Mouse (Mus musculus): Measurements from ENCODE around the gene L2hgdh. TPM values are rescaled to one million over a fixed set of nuclear protein-coding genes. Genes with fewer than 3 reads are reported as not detected.

The L2hgdh gene
- polyA plus RNA-seq, 1 experiment = 11.9 TPM

- no peak overlapping the region for H3K27ac ChIP-seq (ENCODE audit: insufficient read depth, low read length)
- H3K4me1 ChIP-seq (ENCODE audit: control insufficient read depth, insufficient read depth, low read length) = no peaks in the 10 kb centered on the region
- TF ChIP-seq CTCF (IDR thresholded peaks at IDR 0.05; ENCODE audit: borderline replicate concordance, insufficient read depth, low read depth, low read length) = no peak
- no peaks in the 10 kb centered on the region for H3K27me3 ChIP-seq (ENCODE audit: control insufficient read depth, insufficient read depth, low read length)
- no peak for DNase-seq
- H3K4me3 ChIP-seq (replicated peaks; ENCODE audit: insufficient read depth, low read depth, low read length) = no peak overlapping the region
Observed at GRCm38 (mm10) chr12:69689094-69689493, 35.6 kb downstream of the L2hgdh start.

DNA sequence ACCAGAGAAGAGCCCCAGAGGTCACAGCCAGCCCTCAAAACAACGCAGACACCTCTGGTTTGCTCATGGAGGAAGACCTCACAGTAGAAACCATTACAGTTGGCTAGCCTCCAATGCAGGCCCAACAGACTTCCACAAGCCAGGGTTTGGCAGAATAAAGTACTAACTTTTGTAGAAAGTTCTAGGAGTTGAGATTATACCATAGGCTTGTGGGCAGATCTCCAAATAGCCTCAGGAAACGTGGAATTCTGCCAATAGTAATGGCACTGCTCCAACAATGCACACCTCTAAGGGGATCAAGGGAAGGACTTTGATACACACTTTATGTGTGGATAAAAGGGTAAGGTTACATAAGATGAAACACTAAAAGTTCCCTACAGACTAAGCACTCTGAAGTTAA is 36.3 kb downstream of the L2hgdh start:
- WGBS = 13% methylated on average over 2 of the region's 2 CpGs
- TF ChIP-seq POLR2A (IDR thresholded peaks at IDR 0.05; ENCODE audit: borderline replicate concordance, insufficient read depth, low read length) (no peak), CTCF (IDR thresholded peaks at IDR 0.05; ENCODE audit: borderline replicate concordance, insufficient read depth, low read depth, low read length) (no peak)
- Histone ChIP-seq H3K27me3 (ENCODE audit: control insufficient read depth, insufficient read depth, low read length) (no peaks in the 10 kb centered on the region), H3K4me1 (ENCODE audit: control insufficient read depth, insufficient read depth, low read length) (peaks cover under 1% of the 10 kb centered on the region; the same call in 1 of the 2 replicates), H3K27ac (ENCODE audit: insufficient read depth, low read length) (no peak overlapping the region), H3K4me3 (replicated peaks; ENCODE audit: insufficient read depth, low read depth, low read length) (no peak overlapping the region)
- DNase-seq = no peak

- Histone ChIP-seq H3K4me1 (ENCODE audit: control insufficient read depth, insufficient read depth, low read length) (peaks cover 5% of the 10 kb centered on the region), H3K27ac (ENCODE audit: insufficient read depth, low read length) (peak overlapping the region; percentile 26; the same call in 1 of the 2 replicates), H3K27me3 (ENCODE audit: control insufficient read depth, insufficient read depth, low read length) (no peaks in the 10 kb centered on the region), H3K4me3 (replicated peaks; ENCODE audit: insufficient read depth, low read depth, low read length) (peak overlapping the region; percentile 1)
- 2% methylated on average over 10 of the region's 10 CpGs for WGBS
- TF ChIP-seq CTCF (IDR thresholded peaks at IDR 0.05; ENCODE audit: borderline replicate concordance, insufficient read depth, low read depth, low read length) (no peak), POLR2A (IDR thresholded peaks at IDR 0.05; ENCODE audit: borderline replicate concordance, insufficient read depth, low read length) (peak; percentile 59; the same call in 1 of the 2 replicates)
- DNase-seq = peak; percentile 93 to 94
Observed at GRCm38 (mm10) chr12:69683537-69683936, 41.1 kb downstream of the L2hgdh start.

DNA sequence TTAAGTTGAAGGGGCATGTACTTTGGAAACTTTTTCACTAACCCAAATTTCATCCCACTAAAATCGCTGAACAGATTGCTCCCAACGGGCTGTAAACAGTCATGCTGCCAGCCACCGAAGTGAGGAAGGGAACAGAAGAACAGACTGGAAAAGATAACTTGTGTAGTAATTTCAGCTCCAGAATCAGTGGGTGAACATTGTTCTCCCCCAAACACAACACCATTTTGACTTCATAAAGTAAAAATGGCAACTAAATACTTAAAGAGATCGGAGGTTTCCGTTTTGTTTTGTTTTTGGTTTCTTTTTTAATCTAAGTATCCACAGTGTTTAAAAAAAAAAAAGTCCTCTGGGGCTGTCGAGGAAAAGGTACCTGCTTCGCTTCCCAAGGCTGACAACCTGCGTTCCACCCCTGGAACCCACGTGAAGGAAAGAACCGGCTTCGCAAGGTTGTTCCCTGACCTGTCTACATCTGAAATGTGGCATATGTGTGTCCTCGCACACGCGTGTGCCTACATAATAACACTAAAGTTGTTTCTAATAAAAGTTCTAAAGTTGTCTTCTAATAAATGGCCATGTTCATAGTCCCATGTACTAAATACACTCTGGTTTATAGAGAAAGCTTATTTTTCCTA is 41.8 kb downstream of the L2hgdh start:
- peak overlapping the region; percentile 44 for H3K4me3 ChIP-seq (replicated peaks; ENCODE audit: insufficient read depth, low read depth, low read length)
- no peak overlapping the region for H3K27ac ChIP-seq (ENCODE audit: insufficient read depth, low read length)
- H3K4me1 ChIP-seq (ENCODE audit: control insufficient read depth, insufficient read depth, low read length) = peaks cover 5% of the 10 kb centered on the region
- no peaks in the 10 kb centered on the region for H3K27me3 ChIP-seq (ENCODE audit: control insufficient read depth, insufficient read depth, low read length)
- DNase-seq = peak in 1 of 2 experiments; percentile 23
- TF ChIP-seq POLR2A (IDR thresholded peaks at IDR 0.05; ENCODE audit: borderline replicate concordance, insufficient read depth, low read length) (no peak), CTCF (IDR thresholded peaks at IDR 0.05; ENCODE audit: borderline replicate concordance, insufficient read depth, low read depth, low read length) (no peak)
- 35% methylated on average over 14 of the region's 14 CpGs for WGBS

GRCm38 (mm10) chr12:69682065-69682787 is 42.4 kb downstream of the L2hgdh start:
- H3K27me3 ChIP-seq (ENCODE audit: control insufficient read depth, insufficient read depth, low read length) = no peaks in the 10 kb centered on the region

DNA sequence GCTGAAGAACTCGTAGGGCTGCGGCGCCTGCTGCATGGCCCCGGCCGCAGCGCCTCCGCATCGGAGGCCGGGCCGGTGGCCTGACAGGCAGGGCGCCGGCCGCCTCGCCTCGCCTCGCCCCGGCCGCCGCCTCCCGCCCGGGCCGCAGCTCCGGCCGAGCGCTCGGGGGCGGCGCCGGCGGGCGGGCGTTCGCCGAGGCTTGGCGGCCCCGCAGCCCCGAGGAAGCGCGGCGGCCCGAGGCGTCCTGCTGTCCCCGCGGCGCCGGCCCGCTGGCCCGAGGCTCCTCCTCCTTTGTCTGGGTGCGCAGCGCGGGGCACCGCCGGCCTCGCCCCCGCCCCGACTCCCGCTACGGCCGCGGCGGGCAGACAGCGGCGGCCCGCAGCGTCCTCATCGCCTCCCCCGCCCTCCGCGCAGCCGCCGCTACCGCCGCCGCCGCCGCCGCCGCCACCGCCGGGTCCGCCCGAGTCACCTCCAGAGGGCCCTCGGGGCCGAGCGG is 43.1 kb downstream of the L2hgdh start, which contains the start of gene Sos2:
Gene Sos2, minus strand, starts transcription at position 287 of the 496 bp plus-strand sequence.
- Histone ChIP-seq H3K27me3 (ENCODE audit: control insufficient read depth, insufficient read depth, low read length) (no peaks in the 10 kb centered on the region), H3K27ac (ENCODE audit: insufficient read depth, low read length) (peak within 1 kb of the TSS; percentile 92), H3K4me3 (replicated peaks; ENCODE audit: insufficient read depth, low read depth, low read length) (peak within 1 kb of the TSS; percentile 90), H3K4me1 (ENCODE audit: control insufficient read depth, insufficient read depth, low read length) (peaks cover 5% of the 10 kb centered on the region)
- DNase-seq = peak; percentile 78 to 80
- TF ChIP-seq POLR2A (IDR thresholded peaks at IDR 0.05; ENCODE audit: borderline replicate concordance, insufficient read depth, low read length) = no peak
- TF ChIP-seq CTCF (IDR thresholded peaks at IDR 0.05; ENCODE audit: borderline replicate concordance, insufficient read depth, low read depth, low read length) = no peak
- 2% methylated on average over 59 of the region's 85 CpGs for WGBS

More at GRCm38 (mm10) chr12:69682065-69682787, 42.4 kb downstream of the L2hgdh start:
- H3K4me3 ChIP-seq (replicated peaks; ENCODE audit: insufficient read depth, low read depth, low read length) = peak overlapping the region; percentile 90
- DNase-seq = peak; percentile 89 to 90
- H3K27ac ChIP-seq (ENCODE audit: insufficient read depth, low read length) = peak overlapping the region; percentile 92
- peaks cover 5% of the 10 kb centered on the region for H3K4me1 ChIP-seq (ENCODE audit: control insufficient read depth, insufficient read depth, low read length)
- WGBS = 1% methylated on average over 50 of the region's 54 CpGs
- TF ChIP-seq POLR2A (IDR thresholded peaks at IDR 0.05; ENCODE audit: borderline replicate concordance, insufficient read depth, low read length) = no peak; the same call in 1 of the 2 replicates
- TF ChIP-seq CTCF (IDR thresholded peaks at IDR 0.05; ENCODE audit: borderline replicate concordance, insufficient read depth, low read depth, low read length) = no peak

DNA sequence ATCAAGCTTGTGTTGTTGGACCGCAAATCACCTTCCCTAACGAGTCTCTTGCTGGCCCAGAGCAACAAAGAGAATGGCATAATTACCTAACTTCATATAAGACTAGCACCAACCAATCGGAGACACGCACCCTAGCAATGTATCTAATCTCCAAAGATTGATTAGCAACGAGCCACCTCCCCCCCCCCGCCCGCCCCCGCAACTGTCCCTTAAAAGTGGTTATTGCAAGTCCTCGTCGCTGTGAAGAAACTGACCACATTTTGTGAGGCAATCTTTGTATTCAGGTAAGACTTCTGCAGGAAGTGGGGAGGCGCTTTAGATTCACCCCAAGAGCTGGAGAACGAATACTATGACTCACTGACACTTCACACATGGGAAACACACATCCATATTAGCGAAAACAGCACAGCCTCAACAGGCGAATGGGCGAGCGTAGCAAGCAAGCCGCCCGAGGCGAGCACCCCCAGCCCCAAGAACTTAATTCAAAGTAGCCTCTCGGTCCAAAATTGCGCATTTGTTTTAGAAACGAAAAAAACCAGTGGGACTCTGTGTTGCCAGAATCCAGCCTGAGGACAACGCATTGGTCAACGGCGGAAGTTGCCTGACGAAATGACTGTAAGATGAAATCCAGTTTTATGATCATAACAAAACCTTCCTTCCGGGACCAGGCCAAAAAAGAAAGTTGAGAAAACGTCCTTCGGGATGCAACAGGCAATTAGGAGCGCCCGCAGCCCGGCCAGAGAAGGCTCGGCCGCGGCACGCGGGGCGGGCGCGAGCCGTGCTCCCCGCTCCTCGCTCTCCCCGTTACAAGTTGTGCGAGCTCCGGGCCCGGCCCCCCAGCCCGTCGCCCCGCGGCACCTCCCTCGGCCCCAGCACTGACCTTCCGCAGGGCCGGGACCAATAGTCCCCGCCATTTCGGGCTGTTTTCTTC is 43.8 kb downstream of the L2hgdh start:
- Histone ChIP-seq H3K4me1 (ENCODE audit: control insufficient read depth, insufficient read depth, low read length) (peaks cover 9% of the 10 kb centered on the region), H3K4me3 (replicated peaks; ENCODE audit: insufficient read depth, low read depth, low read length) (peak overlapping the region; percentile 90), H3K27me3 (ENCODE audit: control insufficient read depth, insufficient read depth, low read length) (no peaks in the 10 kb centered on the region), H3K27ac (ENCODE audit: insufficient read depth, low read length) (peak overlapping the region; percentile 92)
- WGBS = under 1% methylated on average over 56 of the region's 56 CpGs
- TF ChIP-seq POLR2A (IDR thresholded peaks at IDR 0.05; ENCODE audit: borderline replicate concordance, insufficient read depth, low read length) = no peak
- TF ChIP-seq CTCF (IDR thresholded peaks at IDR 0.05; ENCODE audit: borderline replicate concordance, insufficient read depth, low read depth, low read length) = no peak
- peak; percentile 52 to 69 for DNase-seq
